Mouse (Mus musculus): ENCODE measurements around the gene Fbxo42.

Gene Fbxo42

GRCm38 (mm10) chr4:141243636-141244035 lies 95.9 kb downstream of the Fbxo42 start:
- in situ Hi-C loops (cut with MboI; ENCODE audit: unreplicated experiment in 2 of 2) = loop anchor here in 1 of 2 experiments (10.0 kb wide), 1 partner anchor 459 kb away; no protein-coding TSS in a partner anchor

- in situ Hi-C loops (cut with MboI; ENCODE audit: unreplicated experiment in 2 of 2) = loop anchor here in 1 of 2 experiments (10.0 kb wide), 1 partner anchor 460 kb away; no protein-coding TSS in a partner anchor
These were observed 96.7 kb downstream of the Fbxo42 start for GRCm38 (mm10) chr4:141244401-141244800.

- in situ Hi-C loops (cut with MboI; ENCODE audit: unreplicated experiment in 2 of 2) = loop anchor here in 1 of 2 experiments (10.0 kb wide), 1 partner anchor 460 kb away; no protein-coding TSS in a partner anchor
These were observed 97.3 kb downstream of the Fbxo42 start for GRCm38 (mm10) chr4:141244931-141245425.

DNA sequence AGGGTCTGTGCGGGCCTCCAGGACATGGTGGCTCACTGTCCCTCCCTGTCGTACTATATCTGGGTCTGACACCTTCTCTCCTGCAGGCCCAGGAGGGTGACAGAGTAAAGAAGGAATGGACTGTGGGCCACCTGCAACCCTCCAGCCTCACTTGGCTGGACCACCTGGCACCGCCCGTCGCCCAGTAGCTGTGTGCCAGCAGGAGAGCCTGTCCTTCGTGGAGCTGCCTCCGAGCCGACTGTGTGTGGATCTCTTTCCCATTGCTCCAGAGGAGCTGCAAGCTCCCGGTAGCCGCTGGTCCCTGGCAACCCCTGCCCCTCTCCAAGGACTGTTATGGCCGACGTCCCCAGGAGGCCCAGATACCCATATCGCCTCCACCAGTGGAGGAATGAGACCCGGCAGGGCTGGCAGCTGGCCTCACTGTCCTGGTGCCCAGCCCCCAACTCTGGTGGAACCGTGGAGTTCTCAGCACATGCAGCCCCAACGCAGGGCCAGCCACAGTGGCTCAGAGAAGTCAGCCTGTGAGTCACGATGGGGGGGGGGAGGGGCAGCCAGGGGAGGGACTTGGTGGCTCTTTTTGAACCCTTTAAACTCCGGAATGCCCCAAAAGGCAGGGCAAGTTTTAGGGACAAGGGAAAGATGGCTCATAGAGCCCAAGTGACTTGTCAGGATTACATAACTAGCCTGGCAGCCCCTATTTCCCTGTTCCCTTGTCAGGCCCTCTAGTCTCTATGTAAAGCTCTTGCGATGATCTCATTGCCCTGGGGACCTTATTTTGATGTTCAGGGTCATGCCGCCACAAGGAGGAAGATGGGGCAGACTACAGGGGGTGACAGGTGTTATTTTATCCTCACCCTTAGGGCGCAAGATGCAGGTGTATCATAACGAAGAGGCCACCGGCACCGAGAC lies 98.6 kb downstream of the Fbxo42 start:
- in situ Hi-C loops (cut with MboI; ENCODE audit: unreplicated experiment in 2 of 2) = loop anchor here in 1 of 2 experiments (10.0 kb wide), 1 partner anchor 462 kb away; no protein-coding TSS in a partner anchor

DNA sequence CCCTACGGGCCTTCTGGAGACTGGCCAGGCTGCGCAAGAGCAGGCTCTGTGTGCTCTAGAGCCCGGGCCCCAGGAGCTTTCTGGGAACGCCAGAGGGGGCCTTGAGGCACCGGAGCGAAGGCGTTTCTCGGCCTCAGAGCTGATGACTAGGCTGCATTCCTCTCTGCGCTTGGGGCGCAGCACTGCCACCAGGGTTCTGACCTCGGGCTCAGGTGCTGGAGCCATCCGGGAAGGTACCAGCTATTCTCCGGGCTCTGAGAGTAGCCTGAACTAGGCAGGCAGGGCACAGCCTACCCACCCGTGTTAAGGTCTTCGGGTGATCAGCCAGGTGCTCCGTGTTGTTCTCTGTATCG lies 99.3 kb downstream of the Fbxo42 start:
- in situ Hi-C loops (cut with MboI; ENCODE audit: unreplicated experiment in 2 of 2) = loop anchor here in 1 of 2 experiments (10.0 kb wide), 1 partner anchor 462 kb away; no protein-coding TSS in a partner anchor

- in situ Hi-C loops (cut with MboI; ENCODE audit: unreplicated experiment in 2 of 2) = loop anchor here in 1 of 2 experiments (10.0 kb wide), 1 partner anchor 463 kb away; no protein-coding TSS in a partner anchor
These were observed 100.3 kb downstream of the Fbxo42 start for GRCm38 (mm10) chr4:141247776-141248613.

DNA sequence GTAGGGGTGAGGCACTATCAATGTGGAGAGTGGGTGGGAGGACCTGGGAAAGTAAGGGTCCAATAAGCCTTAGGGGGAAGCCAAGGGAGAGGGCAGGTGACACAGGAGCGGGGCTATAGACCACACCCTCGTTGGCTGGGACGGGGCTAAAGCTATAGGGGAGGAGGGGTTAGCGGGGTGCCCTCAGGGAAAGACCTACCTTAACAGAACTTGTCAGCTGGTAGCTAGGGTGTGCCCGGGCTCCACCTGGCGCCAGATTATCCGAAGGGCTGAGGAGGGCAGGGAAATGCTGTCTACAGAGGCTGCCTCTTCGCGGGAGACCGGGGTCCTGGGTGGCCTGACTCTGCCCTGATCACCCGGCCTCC lies 100.9 kb downstream of the Fbxo42 start:
- in situ Hi-C loops (cut with MboI; ENCODE audit: unreplicated experiment in 2 of 2) = loop anchor here in 1 of 2 experiments (10.0 kb wide), 1 partner anchor 464 kb away; no protein-coding TSS in a partner anchor

DNA sequence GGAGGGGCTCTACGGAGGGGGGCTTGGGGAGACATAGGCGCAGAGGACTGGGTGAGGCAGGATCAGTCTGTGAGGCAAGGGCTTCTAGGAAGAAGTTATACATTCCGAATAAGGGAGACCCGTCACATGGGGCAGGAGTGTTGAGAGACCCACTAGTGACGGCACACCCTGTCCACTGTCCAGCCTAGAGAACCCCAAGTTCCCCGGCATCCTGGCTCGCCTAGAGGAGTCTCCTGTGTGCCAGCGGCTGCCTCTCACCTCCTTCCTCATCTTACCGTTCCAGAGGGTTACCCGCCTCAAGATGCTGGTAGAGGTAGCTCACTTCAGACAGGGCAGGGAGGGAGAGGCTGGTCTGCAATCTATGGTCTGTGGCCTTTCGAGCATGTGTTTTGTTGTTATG lies 101.7 kb downstream of the Fbxo42 start:
- in situ Hi-C loops (cut with MboI; ENCODE audit: unreplicated experiment in 2 of 2) = loop anchor here in 1 of 2 experiments (10.0 kb wide), 1 partner anchor 465 kb away; no protein-coding TSS in a partner anchor

DNA sequence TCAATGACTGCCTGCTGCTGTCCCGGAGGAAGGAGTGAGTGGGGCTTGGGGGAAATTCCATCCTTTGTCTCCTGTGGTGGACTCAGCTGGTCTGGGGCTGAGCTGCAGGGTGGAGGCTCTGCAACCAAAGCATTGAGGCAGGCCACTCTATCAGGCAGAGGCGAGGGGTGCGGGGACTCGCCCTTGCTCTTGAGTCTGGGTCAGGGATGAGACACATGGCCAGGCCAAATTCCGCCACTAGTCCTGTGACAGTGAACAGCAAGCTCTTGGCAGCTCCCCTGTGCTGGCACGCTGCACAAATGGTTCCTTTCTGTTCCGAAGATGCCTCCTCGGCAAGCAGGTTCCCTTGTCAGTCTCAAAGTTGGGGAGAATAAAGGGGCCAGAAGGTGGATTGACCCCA lies 103.4 kb downstream of the Fbxo42 start:
- in situ Hi-C loops (cut with MboI; ENCODE audit: unreplicated experiment in 2 of 2) = loop anchor here in 1 of 2 experiments (25.0 kb wide), 1 partner anchor 336 kb away; no protein-coding TSS in a partner anchor

- in situ Hi-C loops (cut with MboI; ENCODE audit: unreplicated experiment in 2 of 2) = loop anchor here in 1 of 2 experiments (25.0 kb wide), 1 partner anchor 335 kb away; no protein-coding TSS in a partner anchor
These were observed 104.9 kb downstream of the Fbxo42 start for GRCm38 (mm10) chr4:141252641-141253040.

Measured in v-Abl transformed pro-B cells (cell line).